Mouse (Mus musculus) erythroblast, embryonic 14.5 days (primary cell): Measurements from ENCODE around the gene Ropn1l.

Experiments
- GATA1 ChIP-seq: IDR thresholded peaks from 2 replicates; pipeline ENCODE4 v1.6.1; 2012; ENCODE audit warnings: low read length, inconsistent platforms, mixed read lengths
- TAL1 ChIP-seq: IDR thresholded peaks from 3 replicates; pipeline ENCODE4 v1.6.1; 2012; ENCODE audit warnings: low read length, inconsistent platforms, mixed read lengths

DNA sequence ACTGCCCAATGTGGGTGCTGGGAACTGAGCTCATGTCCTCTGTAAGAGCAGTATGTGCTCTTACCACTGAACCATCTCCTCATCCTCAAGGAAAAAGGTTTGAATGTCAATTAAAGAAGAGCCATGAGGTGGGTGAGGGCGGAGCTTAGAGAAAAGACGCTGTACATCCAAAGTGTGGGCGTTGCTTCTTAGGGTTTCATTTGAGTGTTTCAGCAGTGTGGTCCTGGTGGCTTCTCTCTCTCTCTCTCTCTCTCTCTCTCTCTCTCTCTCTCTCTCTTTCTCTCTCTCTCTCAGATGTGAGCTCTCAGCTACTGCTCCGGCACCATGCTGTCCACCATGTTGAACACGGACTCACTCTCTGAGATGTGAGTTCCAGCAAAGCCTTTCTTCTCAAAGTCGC, 39.9 kb downstream of the Ropn1l start:
- TF ChIP-seq GATA1 = no peak
- no peak for TF ChIP-seq TAL1
